Mouse (Mus musculus) heart, embryonic 14.5 days (tissue): ENCODE results near the gene Ttc8. TPM values are rescaled to one million over a fixed set of nuclear protein-coding genes. Genes with fewer than 3 reads are reported as not detected.

Source experiments
- ATAC-seq: fragments of 200-750 bp; cut with Nextera tagmentation; 2 replicates; pipeline ENCODE4 v1.8.0; 2017; ENCODE audit warnings: low read depth, moderate TSS enrichment; ENCODE audit not compliant: insufficient number of reproducible peaks, insufficient read depth, low FRiP score
- H3K27ac ChIP-seq, 2 experiments: fragments of 200-500 bp in 1 of 2; fragments of 300-500 bp in 1 of 2; sonication (generic) in 1 of 2; replicated peaks in 1 of 2; 2 replicates each; pipeline ENCODE4 v1.5.1; 2012 to 2014; ENCODE audit warnings: low read depth in 2 of 2, low read length in 2 of 2, control low read depth in 1 of 2, mild to moderate bottlenecking in 1 of 2, mixed read lengths in 1 of 2; ENCODE audit not compliant: control insufficient read depth in 1 of 2, insufficient read depth in 1 of 2
- H3K27me3 ChIP-seq: fragments of 300-500 bp; sonication (generic); 2 replicates; pipeline ENCODE4 v1.6.1; 2014; ENCODE audit warnings: mild to moderate bottlenecking, low read length, control low read depth; ENCODE audit not compliant: control insufficient read depth, insufficient read depth
- H3K36me3 ChIP-seq: fragments of 300-500 bp; sonication (generic); 2 replicates; pipeline ENCODE4 v1.6.1; 2014; ENCODE audit warnings: mild to moderate bottlenecking, control low read depth, low read length, mixed read lengths; ENCODE audit not compliant: control insufficient read depth, insufficient read depth
- H3K4me1 ChIP-seq, 2 experiments: fragments of 200-500 bp in 1 of 2; fragments of 300-500 bp in 1 of 2; sonication (generic) in 1 of 2; 2 replicates each; pipeline ENCODE4 v1.6.1; 2012 to 2014; ENCODE audit warnings: low read length in 2 of 2, control low read depth in 1 of 2, mixed read lengths in 1 of 2; ENCODE audit not compliant: control insufficient read depth in 2 of 2, insufficient read depth in 2 of 2
- H3K4me2 ChIP-seq: fragments of 300-500 bp; sonication (generic); 2 replicates; pipeline ENCODE4 v1.6.1; 2014; ENCODE audit warnings: mild to moderate bottlenecking, low read length
- H3K4me3 ChIP-seq, 2 experiments: fragments of 200-500 bp in 1 of 2; fragments of 300-500 bp in 1 of 2; sonication (generic) in 1 of 2; 2 replicates each; pipeline ENCODE4 v1.5.1; 2012 to 2014; ENCODE audit warnings: low read length in 2 of 2, mild to moderate bottlenecking in 2 of 2, control low read depth in 1 of 2, low read depth in 1 of 2, moderate library complexity in 1 of 2; ENCODE audit not compliant: control insufficient read depth in 1 of 2, insufficient read depth in 1 of 2
- H3K9ac ChIP-seq: fragments of 300-500 bp; sonication (generic); 2 replicates; pipeline ENCODE4 v1.6.1; 2014; ENCODE audit warnings: mild to moderate bottlenecking, low read length
- H3K9me3 ChIP-seq: fragments of 300-500 bp; sonication (generic); 2 replicates; pipeline ENCODE4 v1.6.1; 2016; ENCODE audit warnings: low read length, control low read depth; ENCODE audit not compliant: control insufficient read depth
- WGBS: fragments of 180-500 bp; shearing (Covaris S2); extraction: QIAGEN DNeasy Blood & Tissue Kit; methylation state at CpG from one replicate; pipeline ENCODE4 v1.1.7; 2014; 5-methylcytosine and 5-hydroxymethylcytosine counted together
- polyA plus RNA-seq: library from polyadenylated mRNA; unstranded; fragments of >200 nt; fragmentation: Nextera tagmentation; extraction: Ambion mirVana; gene quantifications from 2 replicates; pipeline ENCODE4 v1.2.1, GENCODE M21; 2014

Ttc8 gene
- 17.0 and 18.4 TPM in 2 replicates for polyA plus RNA-seq

DNA sequence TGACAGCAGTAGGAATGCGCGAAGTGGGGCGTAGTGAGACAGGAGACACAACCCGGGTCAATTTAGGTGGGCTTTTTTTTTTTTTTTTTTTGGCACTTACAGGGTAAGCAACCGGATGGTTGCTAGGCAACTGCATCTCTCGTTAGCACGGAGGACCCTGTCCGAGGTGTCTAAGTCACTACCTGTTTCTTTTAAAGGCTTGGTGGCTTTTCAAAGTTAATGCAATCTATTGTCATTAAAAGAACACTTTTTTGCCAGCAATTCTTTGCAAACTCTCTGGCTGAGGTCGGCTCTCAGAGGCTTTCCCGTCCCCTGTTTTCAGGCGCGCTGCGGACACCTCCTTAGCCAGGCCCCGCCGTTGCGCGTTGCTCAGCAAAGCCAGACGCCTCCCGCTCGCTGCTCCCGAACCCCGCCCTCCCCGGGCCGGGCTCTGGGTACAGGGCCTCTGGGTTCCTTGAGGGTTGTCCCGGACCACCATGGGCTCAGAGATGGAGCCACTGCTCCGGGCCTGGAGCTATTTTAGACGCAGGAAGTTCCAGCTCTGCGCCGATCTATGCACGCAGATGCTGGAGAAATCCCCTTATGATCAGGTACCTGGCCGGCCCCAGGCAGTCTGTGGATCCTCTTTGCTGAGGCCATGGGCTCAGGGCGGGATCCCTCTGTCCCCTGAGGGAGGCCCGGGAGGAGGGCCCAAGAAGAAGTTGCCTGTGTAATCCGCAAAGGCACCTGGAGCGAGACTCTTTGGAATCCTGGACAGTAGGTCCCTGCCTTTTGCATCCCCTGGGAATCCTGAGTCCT lies at the start of gene Ttc8:
Gene Ttc8 (plus strand): TSS at position 381 of the 798 bp plus-strand sequence.
- peak within 1 kb of the TSS; percentile 56 to 99 for H3K4me3 ChIP-seq
- peak within 1 kb of the TSS; percentile 74 for H3K4me2 ChIP-seq
- 1% methylated on average over 35 of the region's 35 CpGs for WGBS
- H3K9ac ChIP-seq: peak within 1 kb of the TSS; percentile 81
- peaks cover 0 to 2% of the 10 kb centered on the region in 2 experiments; a peak in 1 of 4 replicates for H3K4me1 ChIP-seq
- H3K9me3 ChIP-seq: no peaks in the 10 kb centered on the region
- H3K27me3 ChIP-seq: peaks cover 4% of the 10 kb centered on the region
- ATAC-seq: peak; percentile 93
- peak within 1 kb of the TSS; percentile 41 to 54; a peak in 3 of 4 replicates for H3K27ac ChIP-seq
- no peaks in the 10 kb centered on the region for H3K36me3 ChIP-seq

DNA sequence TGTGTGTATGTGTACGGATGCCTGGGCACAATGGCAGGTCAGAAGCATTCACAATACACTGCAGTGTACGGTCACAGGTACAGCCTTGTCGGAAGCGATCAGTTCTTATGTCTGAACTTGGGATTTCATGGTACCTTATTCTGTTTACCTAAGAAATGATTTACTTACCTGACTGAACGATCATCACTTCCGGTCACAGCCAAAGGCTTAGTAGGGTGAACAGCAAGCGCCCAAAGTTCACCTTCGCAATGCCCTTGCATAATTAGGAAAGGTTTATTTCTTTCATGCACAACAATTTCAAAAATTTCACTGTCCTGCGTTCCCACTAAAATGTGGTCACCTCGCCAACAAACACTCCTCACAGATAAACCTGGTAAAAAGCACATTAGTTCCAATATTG lies 47.5 kb upstream of the Ttc8 start:
- Histone ChIP-seq H3K27ac (no peak overlapping the region), H3K9me3 (no peaks in the 10 kb centered on the region), H3K4me1 (0 out of 4 replicates have a peak, but pooled peaks cover 0 to 3% of the 10 kb centered on the region in 2 experiments), H3K4me3 (no peak overlapping the region), H3K36me3 (no peaks in the 10 kb centered on the region; the same call in 1 of the 2 replicates), H3K27me3 (no peaks in the 10 kb centered on the region), H3K9ac (no peak overlapping the region), H3K4me2 (no peak overlapping the region)
- no peak for ATAC-seq
- 91% methylated on average over 10 of the region's 10 CpGs for WGBS

- Histone ChIP-seq H3K4me1 (no peaks in the 10 kb centered on the region), H3K27ac (no peak overlapping the region), H3K4me2 (no peak overlapping the region), H3K36me3 (no peaks in the 10 kb centered on the region; the same call in 1 of the 2 replicates), H3K9ac (no peak overlapping the region), H3K4me3 (no peak overlapping the region), H3K9me3 (no peaks in the 10 kb centered on the region), H3K27me3 (no peaks in the 10 kb centered on the region)
- ATAC-seq: no peak
- WGBS: 59% methylated on average over 2 of the region's 2 CpGs
These were observed 45.2 kb upstream of the Ttc8 start for GRCm38 (mm10) chr12:98875216-98875615.

- H3K9ac ChIP-seq: no peak overlapping the region
- no peaks in the 10 kb centered on the region for H3K36me3 ChIP-seq
- H3K27me3 ChIP-seq: no peaks in the 10 kb centered on the region
- no peak for ATAC-seq
- H3K9me3 ChIP-seq: no peaks in the 10 kb centered on the region
- H3K27ac ChIP-seq: no peak overlapping the region
- no peak overlapping the region for H3K4me3 ChIP-seq
- H3K4me1 ChIP-seq: peaks cover 0 to 11% of the 10 kb centered on the region in 2 experiments; a peak in 1 of 4 replicates
- WGBS: 84% methylated on average over 1 of the region's 1 CpGs
- H3K4me2 ChIP-seq: no peak overlapping the region
These were observed 41.7 kb upstream of the Ttc8 start for GRCm38 (mm10) chr12:98878693-98879092.

GRCm38 (mm10) chr12:98881796-98882195 lies 38.6 kb upstream of the Ttc8 start:
- Histone ChIP-seq H3K9ac (no peak overlapping the region), H3K4me3 (no peak overlapping the region), H3K27ac (peak overlapping the region in 1 of 2 experiments; percentile 33; a peak in 1 of 4 replicates), H3K4me2 (0 out of 2 replicates have a peak overlapping the region, but pooled peaks have one; percentile 21), H3K36me3 (no peaks in the 10 kb centered on the region), H3K9me3 (no peaks in the 10 kb centered on the region), H3K27me3 (no peaks in the 10 kb centered on the region), H3K4me1 (peaks cover 0 to 11% of the 10 kb centered on the region in 2 experiments; a peak in 1 of 4 replicates)
- ATAC-seq: no peak
- WGBS: 19% methylated on average over 5 of the region's 5 CpGs

DNA sequence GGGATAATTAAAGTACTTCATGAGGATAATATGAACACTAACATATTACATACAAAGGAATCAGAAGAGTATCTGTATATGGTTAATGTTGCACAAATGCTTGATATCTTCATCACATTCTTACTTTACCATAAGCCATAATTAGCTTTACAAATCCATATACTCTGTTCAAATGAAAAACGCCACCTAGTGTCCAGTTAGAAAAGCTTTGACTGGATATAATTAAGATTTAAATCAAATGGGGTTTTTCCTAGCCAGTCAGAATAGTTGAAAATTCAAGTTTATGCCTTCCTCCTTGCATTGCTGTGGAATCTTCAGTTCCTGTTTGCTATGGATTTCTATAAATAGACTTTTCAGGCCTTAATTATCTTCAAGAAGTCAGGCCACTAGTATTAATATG lies 35.9 kb upstream of the Ttc8 start:
- 2% methylated on average over 1 of the region's 1 CpGs for WGBS

DNA sequence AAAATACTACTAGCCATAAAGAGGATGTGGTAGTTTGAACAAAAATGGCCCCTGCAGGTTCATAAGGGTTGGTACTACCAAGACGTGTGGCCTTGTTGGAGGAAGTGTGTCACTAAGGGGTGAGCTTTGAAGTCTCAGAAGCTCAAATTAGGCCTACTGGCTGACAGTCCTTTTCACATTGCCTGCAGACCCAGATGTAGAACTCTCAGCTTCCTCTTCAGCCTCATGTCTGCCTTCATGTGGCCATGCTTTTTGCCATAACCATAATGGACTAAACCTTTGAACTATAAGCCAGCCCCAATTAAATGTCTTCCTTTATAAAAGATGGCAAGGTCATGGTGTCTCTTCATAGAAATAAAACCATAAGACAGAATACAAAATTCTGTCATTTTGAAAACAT lies 23.6 kb upstream of the Ttc8 start:
- Histone ChIP-seq H3K9ac (no peak overlapping the region), H3K27me3 (no peaks in the 10 kb centered on the region), H3K4me3 (no peak overlapping the region), H3K27ac (no peak overlapping the region), H3K4me1 (no peaks in the 10 kb centered on the region), H3K4me2 (no peak overlapping the region), H3K36me3 (no peaks in the 10 kb centered on the region), H3K9me3 (no peaks in the 10 kb centered on the region)
- no peak for ATAC-seq
- WGBS: 50% methylated on average over 1 of the region's 1 CpGs

More for the DNA sequence above, 35.9 kb upstream of the Ttc8 start:
- Histone ChIP-seq H3K4me2 (no peak overlapping the region), H3K9ac (no peak overlapping the region), H3K4me3 (no peak overlapping the region), H3K4me1 (peaks cover 0 to 11% of the 10 kb centered on the region in 2 experiments; a peak in 1 of 4 replicates), H3K9me3 (no peaks in the 10 kb centered on the region), H3K36me3 (no peaks in the 10 kb centered on the region), H3K27ac (no peak overlapping the region), H3K27me3 (no peaks in the 10 kb centered on the region)
- no peak for ATAC-seq
